Mouse (Mus musculus) C2C12 (cell line): ENCODE measurements around the gene Hes7. TPM values are rescaled to one million over a fixed set of nuclear protein-coding genes. Genes with fewer than 3 reads are reported as not detected.

ENCODE experiments used
- H3K27me3 ChIP-seq: one replicate; pipeline ENCODE4 v1.6.1; 2011; ENCODE audit not compliant: control insufficient read depth, insufficient read depth, insufficient read length
- H3K36me3 ChIP-seq: one replicate; pipeline ENCODE4 v1.6.1; 2011; ENCODE audit not compliant: control insufficient read depth, insufficient read depth
- H3K4me3 ChIP-seq: one replicate; pipeline ENCODE4 v1.5.1; 2011; ENCODE audit warnings: mild to moderate bottlenecking, control low read depth; ENCODE audit not compliant: poor library complexity, insufficient read depth, severe bottlenecking
- H3K79me2 ChIP-seq: one replicate; pipeline ENCODE4 v1.6.1; 2011; ENCODE audit not compliant: control insufficient read depth, insufficient read depth
- H3K79me3 ChIP-seq: one replicate; pipeline ENCODE4 v1.6.1; 2011; ENCODE audit warnings: low read depth, control low read depth
- H3ac ChIP-seq: one replicate; pipeline ENCODE3; 2011; ENCODE audit warnings: low read depth; ENCODE audit not compliant: control insufficient read depth, insufficient read length
- CEBPB ChIP-seq: IDR thresholded peaks from one replicate; pipeline ENCODE4 v1.6.1; 2011; ENCODE audit warnings: low read depth, mild to moderate bottlenecking, control low read depth, moderate library complexity
- CTCF ChIP-seq: IDR thresholded peaks from one replicate; pipeline ENCODE4 v1.5.1; 2011; ENCODE audit not compliant: control insufficient read depth, insufficient read depth, insufficient read length
- FOSL1 ChIP-seq: IDR thresholded peaks from one replicate; pipeline ENCODE4 v1.8.0; 2011; ENCODE audit warnings: mild to moderate bottlenecking, low read length; ENCODE audit not compliant: poor library complexity, insufficient read depth, severe bottlenecking
- MAX ChIP-seq: IDR thresholded peaks from one replicate; pipeline ENCODE4 v1.6.1; 2011; ENCODE audit warnings: mild to moderate bottlenecking, control low read depth
- MYOD1 ChIP-seq: IDR thresholded peaks from one replicate; pipeline ENCODE4 v1.6.1; 2011; ENCODE audit warnings: low read depth; ENCODE audit not compliant: control insufficient read depth, insufficient read length
- MYOG ChIP-seq: IDR thresholded peaks from one replicate; pipeline ENCODE4 v1.6.1; 2011; ENCODE audit not compliant: control insufficient read depth, insufficient read length; ENCODE audit errors: extremely low read depth
- USF1 ChIP-seq: IDR thresholded peaks from one replicate; pipeline ENCODE4 v1.6.1; 2011; ENCODE audit warnings: low read depth, mild to moderate bottlenecking, control low read depth, moderate library complexity
- polyA plus RNA-seq: library from polyadenylated mRNA; unstranded; fragments of >200 nt; fragmentation: generic; extraction: Trizol; gene quantifications from one replicate; pipeline ENCODE4 v1.2.1, GENCODE M21; 2012; ENCODE audit warnings: missing spikeins

Hes7 gene
- polyA plus RNA-seq, 1 experiment = 0.06 TPM

- Histone ChIP-seq H3K36me3 (no peaks in the 10 kb centered on the region), H3ac (no peak overlapping the region), H3K27me3 (no peaks in the 10 kb centered on the region), H3K4me3 (no peak overlapping the region), H3K79me3 (no peaks in the 10 kb centered on the region), H3K79me2 (no peaks in the 10 kb centered on the region)
- TF ChIP-seq CTCF (no peak), MYOG (no peak)
These were observed 3.4 kb upstream of the Hes7 start for GRCm38 (mm10) chr11:69116843-69117242.

GRCm38 (mm10) chr11:69117737-69118695, 2.2 kb upstream of the Hes7 start:
- H3K79me3 ChIP-seq = no peaks in the 10 kb centered on the region
- peak overlapping the region; percentile 41 for H3ac ChIP-seq
- no peaks in the 10 kb centered on the region for H3K79me2 ChIP-seq
- TF ChIP-seq MAX (no peak), CTCF (no peak), USF1 (no peak), FOSL1 (no peak), MYOG (no peak), CEBPB (no peak), MYOD1 (no peak)
- H3K36me3 ChIP-seq = no peaks in the 10 kb centered on the region
- H3K27me3 ChIP-seq = no peaks in the 10 kb centered on the region
- peak overlapping the region; percentile 48 for H3K4me3 ChIP-seq

- Histone ChIP-seq H3ac (no peak overlapping the region), H3K79me2 (no peaks in the 10 kb centered on the region), H3K4me3 (peak overlapping the region; percentile 14), H3K79me3 (no peaks in the 10 kb centered on the region), H3K27me3 (no peaks in the 10 kb centered on the region), H3K36me3 (no peaks in the 10 kb centered on the region)
- TF ChIP-seq FOSL1 (no peak), CEBPB (no peak), MYOG (no peak), USF1 (no peak), MYOD1 (no peak), MAX (no peak), CTCF (no peak)
These were observed 1.4 kb upstream of the Hes7 start for GRCm38 (mm10) chr11:69118765-69119164.

DNA sequence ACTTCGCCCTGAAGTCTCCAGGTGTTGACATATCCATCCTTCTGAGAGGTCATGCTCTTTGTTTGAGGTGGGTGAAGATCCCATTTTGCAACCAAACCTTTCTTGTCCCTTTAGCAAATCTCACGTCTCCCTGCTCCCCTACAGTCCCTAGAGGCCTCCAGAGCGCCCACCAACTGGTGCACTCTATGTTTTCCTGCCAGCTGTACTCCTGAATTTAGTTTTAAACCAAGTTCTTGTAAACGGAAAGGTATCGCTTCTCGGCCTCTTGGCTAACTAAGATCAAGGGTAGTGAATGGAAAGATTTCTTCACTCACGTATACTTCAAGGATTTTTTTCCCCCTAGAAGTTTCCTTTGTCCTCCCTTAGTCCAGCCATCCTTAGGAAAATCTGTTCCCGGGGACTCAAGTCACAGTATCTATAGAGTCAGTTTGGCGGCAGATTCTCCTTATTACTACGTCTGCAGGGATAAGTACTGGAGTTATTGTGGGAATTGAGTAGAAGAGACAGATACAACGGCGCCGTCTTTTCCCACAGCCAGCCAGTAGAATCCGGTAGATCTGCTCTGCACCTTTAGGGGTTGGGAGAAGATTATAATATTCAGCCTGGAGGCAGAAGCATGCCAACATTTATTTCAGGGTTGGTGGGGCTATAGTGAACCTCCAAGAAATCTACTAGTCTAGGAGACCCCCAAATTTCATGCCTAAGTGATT, 603 bp upstream of the Hes7 start:
- no peak overlapping the region for H3ac ChIP-seq
- no peaks in the 10 kb centered on the region for H3K79me2 ChIP-seq
- H3K36me3 ChIP-seq = no peaks in the 10 kb centered on the region
- H3K79me3 ChIP-seq = no peaks in the 10 kb centered on the region
- H3K4me3 ChIP-seq = no peak overlapping the region
- no peaks in the 10 kb centered on the region for H3K27me3 ChIP-seq
- TF ChIP-seq MYOD1 (no peak), FOSL1 (no peak), CTCF (no peak), MYOG (no peak), USF1 (no peak), MAX (no peak)

DNA sequence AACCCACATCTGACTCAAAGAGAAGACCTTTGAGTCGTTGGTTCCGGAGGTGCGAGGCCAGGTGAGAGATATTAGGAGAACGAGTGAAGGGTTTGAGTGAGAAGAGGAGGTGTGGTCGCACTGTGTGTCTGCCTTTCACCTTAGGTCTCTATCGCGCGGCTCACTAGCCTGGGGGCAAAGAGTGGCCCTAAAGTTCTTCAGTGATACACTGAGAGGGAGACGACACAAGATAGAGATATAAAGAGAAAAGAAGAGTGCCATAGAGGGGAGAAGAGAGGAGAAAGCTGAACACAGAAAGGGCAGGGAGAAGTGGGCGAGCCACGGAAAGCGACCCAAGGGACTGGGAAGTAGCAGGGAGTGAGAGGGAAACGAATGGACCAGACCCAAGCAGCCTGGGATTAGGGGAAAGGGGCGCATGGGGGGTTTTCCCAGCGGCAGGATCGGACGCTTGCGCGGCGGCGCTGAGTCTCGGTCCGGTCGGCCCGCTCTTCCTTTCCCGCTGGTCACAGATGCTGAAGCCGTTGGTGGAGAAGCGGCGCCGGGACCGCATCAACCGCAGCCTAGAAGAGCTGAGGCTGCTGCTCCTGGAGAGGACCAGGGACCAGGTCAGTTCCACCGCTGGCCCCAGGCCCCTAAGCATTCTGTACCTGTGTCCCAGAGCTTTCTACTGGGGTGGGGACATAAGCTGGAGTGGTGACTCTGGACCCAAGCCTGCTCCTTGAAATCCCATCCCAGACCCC, 967 bp downstream of the Hes7 start:
- TF ChIP-seq MYOG = no peak
- TF ChIP-seq CEBPB = no peak
- no peak for TF ChIP-seq FOSL1
- TF ChIP-seq CTCF = no peak
- TF ChIP-seq USF1 = no peak
- no peaks in the 10 kb centered on the region for H3K79me3 ChIP-seq

More for the DNA sequence above, 967 bp downstream of the Hes7 start:
- Histone ChIP-seq H3K4me3 (peak overlapping the region; percentile 48), H3K36me3 (no peaks in the 10 kb centered on the region), H3ac (peak overlapping the region; percentile 72), H3K27me3 (no peaks in the 10 kb centered on the region), H3K79me2 (no peaks in the 10 kb centered on the region)
